Mouse (Mus musculus) testis, adult 10 weeks (tissue): ENCODE measurements around the gene Tmem164. TPM values are rescaled to one million over a fixed set of nuclear protein-coding genes. Genes with fewer than 3 reads are reported as not detected.

ENCODE experiments used
- polyA plus RNA-seq: library from polyadenylated mRNA; stranded (reverse); fragments of 350-450 nt; fragmentation: Illumina TruSeq; extraction: RNeasy Lipid Tissue Mini Kit (QIAGEN cat#74804); gene quantifications from one replicate; pipeline ENCODE4 v1.2.3, GENCODE M21; 2014; ENCODE audit warnings: low read depth, low replicate concordance

Gene Tmem164
- 5.1 TPM for polyA plus RNA-seq

GRCm38 (mm10) chrX:142681056-142681615, at the start of gene Tmem164:
Tmem164 (plus strand) TSS chrX:142681406.

